ENCODE assay signal across 8 mouse cellular contexts in genomic region chr6:87810311-87810710, GRCm38 (mm10). TPM values are rescaled to one million over a fixed set of nuclear protein-coding genes. Genes with fewer than 3 reads are reported as not detected.
DNase-seq lines count a peak whose midpoint lies in the region; ATAC-seq and TF ChIP-seq lines count a peak whose summit lies in the region.

No protein-coding gene starts in this region.

- ATAC-seq in heart, embryonic 14.5 days (ENCODE audit: insufficient number of reproducible peaks, insufficient read depth, low FRiP score, low read depth) = no peak
- no peak for ATAC-seq in heart, postnatal 0 days (ENCODE audit: insufficient read depth, low read depth)

- H3K36me3 ChIP-seq in heart, embryonic 14.5 days (ENCODE audit: control insufficient read depth, insufficient read depth, low read length) = peaks cover 4% of the 10 kb centered on the region; the same call in 1 of the 2 replicates
- H3K36me3 ChIP-seq in heart, postnatal 0 days (replicated peaks; ENCODE audit: control insufficient read depth, insufficient read depth, low read length) = 0 out of 2 replicates have a peak, but pooled peaks cover 7% of the 10 kb centered on the region
- peaks cover 21% of the 10 kb centered on the region for H3K36me3 ChIP-seq in midbrain, embryonic 10.5 days

- H3K27ac ChIP-seq in heart, embryonic 14.5 days (replicated peaks in 1 of 2; ENCODE audit: control insufficient read depth in 1 of 2, insufficient read depth in 1 of 2, low read depth in 2 of 2, low read length in 2 of 2) = peak overlapping the region in 1 of 2 experiments; percentile 86; a peak in 1 of 4 replicates
- H3K27ac ChIP-seq in heart, postnatal 0 days (ENCODE audit: low read depth) = peak overlapping the region; percentile 89
- H3K27ac ChIP-seq in midbrain, embryonic 10.5 days (replicated peaks) = no peak overlapping the region

- no peaks in the 10 kb centered on the region for H3K27me3 ChIP-seq in heart, embryonic 14.5 days (ENCODE audit: control insufficient read depth, insufficient read depth, low read length)
- no peaks in the 10 kb centered on the region for H3K27me3 ChIP-seq in heart, postnatal 0 days (ENCODE audit: control insufficient read depth, insufficient read depth, low read length)
- peaks cover 28% of the 10 kb centered on the region for H3K27me3 ChIP-seq in midbrain, embryonic 10.5 days (ENCODE audit: low read depth, poor library complexity, severe bottlenecking)

- H3K9ac ChIP-seq in heart, embryonic 14.5 days (ENCODE audit: low read length) = peak overlapping the region; percentile 83
- 0 out of 2 replicates have a peak overlapping the region, but pooled peaks have one; percentile 81 for H3K9ac ChIP-seq in heart, postnatal 0 days (replicated peaks; ENCODE audit: low read depth, low read length)

- H3K4me2 ChIP-seq in heart, embryonic 14.5 days (ENCODE audit: low read length) = peak overlapping the region; percentile 85
- peak overlapping the region; percentile 94 for H3K4me2 ChIP-seq in heart, postnatal 0 days (ENCODE audit: low read depth, low read length)

- no peaks in the 10 kb centered on the region for H3K9me3 ChIP-seq in heart, embryonic 14.5 days (ENCODE audit: control insufficient read depth, low read length)
- H3K9me3 ChIP-seq in heart, postnatal 0 days (replicated peaks; ENCODE audit: control insufficient read depth, low read length) = no peaks in the 10 kb centered on the region
- no peaks in the 10 kb centered on the region for H3K9me3 ChIP-seq in midbrain, embryonic 10.5 days (replicated peaks)

- peak overlapping the region; percentile 75 to 78; a peak in 3 of 4 replicates for H3K4me3 ChIP-seq in heart, embryonic 14.5 days (ENCODE audit: control insufficient read depth in 1 of 2, insufficient read depth in 1 of 2, low read depth in 1 of 2, low read length in 2 of 2)
- H3K4me3 ChIP-seq in heart, postnatal 0 days (ENCODE audit: low read depth, low read length) = peak overlapping the region; percentile 75
- peak overlapping the region; percentile 78 for H3K4me3 ChIP-seq in midbrain, embryonic 10.5 days

- TF ChIP-seq EP300 in heart, postnatal 0 days (IDR thresholded peaks at IDR 0.05; ENCODE audit: low read depth) = no peak

- DNase-seq in heart, postnatal 4 days = no peak
- DNase-seq in Muller cell, postnatal 12 days (ENCODE audit: inconsistent ontology term) = peak; percentile 4
- no peak for DNase-seq in heart, postnatal 0 days (ENCODE audit: low spot score)
- DNase-seq in midbrain, embryonic 10.5 days (ENCODE audit: low spot score) = no peak
- DNase-seq in thymus, postnatal 10 days (ENCODE audit: low spot score in 2 of 2) = no peak
- DNase-seq in right cerebral cortex, postnatal 14 days = no peak
- no peak for DNase-seq in urinary bladder, postnatal 25 days (ENCODE audit: low spot score)

- peaks cover 2 to 14% of the 10 kb centered on the region in 2 experiments; a peak in 3 of 4 replicates for H3K4me1 ChIP-seq in heart, embryonic 14.5 days (ENCODE audit: control insufficient read depth in 2 of 2, insufficient read depth in 2 of 2, low read length in 2 of 2)
- peaks cover 19% of the 10 kb centered on the region for H3K4me1 ChIP-seq in heart, postnatal 0 days (ENCODE audit: control insufficient read depth, insufficient read depth)
- H3K4me1 ChIP-seq in midbrain, embryonic 10.5 days = peaks cover 31% of the 10 kb centered on the region

- 37% methylated on average over 6 of the region's 6 CpGs for WGBS in heart, embryonic 14.5 days
- WGBS in heart, postnatal 0 days = 36% methylated on average over 6 of the region's 6 CpGs
- 38% methylated on average over 6 of the region's 6 CpGs for WGBS in midbrain, embryonic 10.5 days

- TF ChIP-seq CTCF in heart, postnatal 0 days (IDR thresholded peaks at IDR 0.05; ENCODE audit: low read depth) = no peak

RNA-seq across cellular contexts. Expression of gene Rab43, which starts 1.7 kb away (rescaled TPM):
- 8.0 and 8.4 TPM in 2 replicates for polyA plus RNA-seq in heart, embryonic 14.5 days (2014; fragmentation: Nextera tagmentation; extraction: Ambion mirVana)
- 10 to 100 TPM; 19.7 TPM for total RNA-seq in heart, postnatal 4 days (2021)
- total RNA-seq in heart, postnatal 0 days (2014; rRNA removed; ENCODE audit: low replicate concordance) = 11.8 and 19.7 TPM in 2 replicates
- 6.7 and 6.8 TPM in 2 replicates for polyA plus RNA-seq in heart, postnatal 0 days (2015; fragmentation: Nextera tagmentation; extraction: Ambion mirVana)
- polyA plus RNA-seq in midbrain, embryonic 10.5 days (2016; fragmentation: Nextera tagmentation; extraction: Ambion mirVana) = 5.8 and 8.4 TPM in 2 replicates

RNA-seq across cellular contexts. Expression of gene Gm45140, which starts 25.3 kb away (rescaled TPM):
- polyA plus RNA-seq in heart, embryonic 14.5 days (2014; fragmentation: Nextera tagmentation; extraction: Ambion mirVana) = 1.4 and 1.6 TPM in 2 replicates
- total RNA-seq in heart, postnatal 4 days (2021) = 1 to 10 TPM in 1 of 2 experiments, under 1 TPM in 1; 0.95 to 2.4 TPM
- not detected in 2 replicates for total RNA-seq in heart, postnatal 0 days (2014; rRNA removed; ENCODE audit: low replicate concordance)
- polyA plus RNA-seq in heart, postnatal 0 days (2015; fragmentation: Nextera tagmentation; extraction: Ambion mirVana) = 0.58 and 1.1 TPM in 2 replicates
- polyA plus RNA-seq in midbrain, embryonic 10.5 days (2016; fragmentation: Nextera tagmentation; extraction: Ambion mirVana) = 2.7 and 4.4 TPM in 2 replicates

RNA-seq across cellular contexts. Expression of gene Isy1, which starts 28.3 kb away (rescaled TPM):
- polyA plus RNA-seq in heart, embryonic 14.5 days (2014; fragmentation: Nextera tagmentation; extraction: Ambion mirVana) = 16.5 and 20.0 TPM in 2 replicates
- 10 to 100 TPM; 23.4 to 24.5 TPM for total RNA-seq in heart, postnatal 4 days (2021)
- total RNA-seq in heart, postnatal 0 days (2014; rRNA removed; ENCODE audit: low replicate concordance) = 5.6 and 40.5 TPM in 2 replicates
- 16.7 and 18.4 TPM in 2 replicates for polyA plus RNA-seq in heart, postnatal 0 days (2015; fragmentation: Nextera tagmentation; extraction: Ambion mirVana)
- polyA plus RNA-seq in midbrain, embryonic 10.5 days (2016; fragmentation: Nextera tagmentation; extraction: Ambion mirVana) = 62.4 and 69.1 TPM in 2 replicates

RNA-seq across cellular contexts. Expression of gene Gp9, which starts 32.4 kb away (rescaled TPM):
- 3.4 TPM in 2 replicates for polyA plus RNA-seq in heart, embryonic 14.5 days (2014; fragmentation: Nextera tagmentation; extraction: Ambion mirVana)
- total RNA-seq in heart, postnatal 4 days (2021) = 1 to 10 TPM in 1 of 2 experiments, under 1 TPM in 1; 0.64 to 1.1 TPM
- total RNA-seq in heart, postnatal 0 days (2014; rRNA removed; ENCODE audit: low replicate concordance) = 0.19 and 0.23 TPM in 2 replicates
- polyA plus RNA-seq in heart, postnatal 0 days (2015; fragmentation: Nextera tagmentation; extraction: Ambion mirVana) = 0.89 and 1.0 TPM in 2 replicates
- polyA plus RNA-seq in midbrain, embryonic 10.5 days (2016; fragmentation: Nextera tagmentation; extraction: Ambion mirVana) = 2.8 and 3.4 TPM in 2 replicates

RNA-seq across cellular contexts. Expression of gene Cnbp, which starts 40.6 kb away (rescaled TPM):
- polyA plus RNA-seq in heart, embryonic 14.5 days (2014; fragmentation: Nextera tagmentation; extraction: Ambion mirVana) = 742 and 747 TPM in 2 replicates
- total RNA-seq in heart, postnatal 4 days (2021) = 100 to 1,000 TPM; 316 to 330 TPM
- 247 and 318 TPM in 2 replicates for total RNA-seq in heart, postnatal 0 days (2014; rRNA removed; ENCODE audit: low replicate concordance)
- 553 and 591 TPM in 2 replicates for polyA plus RNA-seq in heart, postnatal 0 days (2015; fragmentation: Nextera tagmentation; extraction: Ambion mirVana)
- polyA plus RNA-seq in midbrain, embryonic 10.5 days (2016; fragmentation: Nextera tagmentation; extraction: Ambion mirVana) = 1,252 and 1,396 TPM in 2 replicates
